Mouse (Mus musculus) forebrain, embryonic 11.5 days (tissue): ENCODE measurements around the gene Spag16. TPM values are rescaled to one million over a fixed set of nuclear protein-coding genes. Genes with fewer than 3 reads are reported as not detected.

ENCODE experiments used
- ATAC-seq: fragments of 200-750 bp; cut with Nextera tagmentation; replicated peaks from 2 replicates; pipeline ENCODE4 v1.8.0; 2017; ENCODE audit warnings: moderate TSS enrichment; ENCODE audit not compliant: low FRiP score
- DNase-seq: peaks from one replicate; pipeline ENCODE4 v3.0.0-alpha.2; 2017; ENCODE audit warnings: low spot score
- H3K27ac ChIP-seq: fragments of 300-500 bp; sonication (generic); 2 replicates; pipeline ENCODE4 v1.5.1; 2014; ENCODE audit warnings: low read depth, low read length
- H3K27me3 ChIP-seq: fragments of 300-500 bp; sonication (generic); 2 replicates; pipeline ENCODE4 v1.6.1; 2014; ENCODE audit warnings: mild to moderate bottlenecking, low read length, mixed read lengths; ENCODE audit not compliant: control insufficient read depth, insufficient read depth
- H3K36me3 ChIP-seq: fragments of 300-500 bp; sonication (generic); 2 replicates; pipeline ENCODE4 v1.6.1; 2014; ENCODE audit warnings: mild to moderate bottlenecking, low read length, moderate library complexity, mixed read lengths; ENCODE audit not compliant: control insufficient read depth, insufficient read depth
- H3K4me1 ChIP-seq: fragments of 300-500 bp; sonication (generic); replicated peaks from 2 replicates; pipeline ENCODE4 v1.6.1; 2014; ENCODE audit warnings: low read length, mixed read lengths; ENCODE audit not compliant: control insufficient read depth, insufficient read depth
- H3K4me2 ChIP-seq: fragments of 300-500 bp; sonication (generic); 2 replicates; pipeline ENCODE4 v1.6.1; 2014; ENCODE audit warnings: low read depth, mild to moderate bottlenecking, low read length, moderate library complexity, mixed read lengths; ENCODE audit not compliant: severe bottlenecking
- H3K4me3 ChIP-seq: fragments of 300-500 bp; sonication (generic); 2 replicates; pipeline ENCODE4 v1.5.1; 2014; ENCODE audit warnings: low read depth, low read length
- H3K9ac ChIP-seq: fragments of 300-500 bp; sonication (generic); 2 replicates; pipeline ENCODE4 v1.6.1; 2014; ENCODE audit warnings: low read length
- H3K9me3 ChIP-seq: fragments of 300-500 bp; sonication (generic); 2 replicates; pipeline ENCODE4 v1.6.1; 2016; ENCODE audit warnings: low read length, mixed read lengths; ENCODE audit not compliant: control insufficient read depth
- WGBS: fragments of 180-500 bp; shearing (Covaris S2); extraction: QIAGEN DNeasy Blood & Tissue Kit; methylation state at CpG from one replicate; pipeline ENCODE4 v1.1.7; 2014; 5-methylcytosine and 5-hydroxymethylcytosine counted together
- polyA plus RNA-seq: library from polyadenylated mRNA; unstranded; fragments of >200 nt; fragmentation: Nextera tagmentation; extraction: Ambion mirVana; gene quantifications from 2 replicates; pipeline ENCODE4 v1.2.1, GENCODE M21; 2014

The Spag16 gene
- polyA plus RNA-seq, 1 experiment from 2014 or later = 2.1 TPM

DNA sequence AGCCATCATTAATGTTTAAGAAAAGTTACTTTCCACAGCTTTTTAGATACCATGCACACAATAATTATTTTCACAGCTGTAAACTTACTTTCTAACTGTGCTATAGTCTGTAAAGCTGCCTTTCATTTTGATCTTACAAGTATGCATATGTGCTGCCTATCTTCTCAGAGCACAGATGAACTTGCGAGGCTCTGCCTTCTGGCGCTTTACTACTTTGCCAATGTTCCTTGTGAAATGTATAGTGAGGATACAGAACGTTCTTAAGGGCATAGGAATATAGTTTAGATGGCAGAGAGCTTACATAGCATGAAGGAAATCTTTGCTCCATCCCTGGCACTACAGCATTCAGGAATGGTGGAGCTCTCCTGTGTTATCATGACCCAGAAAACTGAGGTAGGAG is 210.6 kb downstream of the Spag16 start:
- Histone ChIP-seq H3K9me3 (no peaks in the 10 kb centered on the region), H3K4me2 (no peak overlapping the region), H3K27ac (no peak overlapping the region), H3K4me1 (no peaks in the 10 kb centered on the region), H3K9ac (no peak overlapping the region), H3K36me3 (no peaks in the 10 kb centered on the region), H3K27me3 (no peaks in the 10 kb centered on the region), H3K4me3 (no peak overlapping the region)
- 87% methylated on average over 3 of the region's 3 CpGs for WGBS
- no peak for DNase-seq
- no peak for ATAC-seq

DNA sequence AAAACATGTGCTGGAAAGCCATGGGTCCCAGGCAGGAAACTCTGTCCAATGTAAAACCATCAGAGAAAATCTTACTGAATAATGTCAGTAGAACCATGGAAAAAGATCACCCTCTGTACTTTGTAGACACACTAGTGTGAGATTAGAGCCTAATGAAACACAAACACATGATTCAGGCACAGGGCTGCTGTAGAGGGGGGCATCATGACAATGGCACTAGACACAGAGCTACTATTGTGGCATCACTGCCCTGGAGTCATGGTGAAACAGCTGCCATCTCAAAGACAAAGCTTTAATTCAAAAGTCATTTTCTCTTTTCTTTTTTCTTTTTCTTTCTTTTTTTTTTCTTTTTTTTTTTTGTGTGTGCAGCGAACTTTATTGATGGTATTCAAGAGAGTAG is 240.6 kb downstream of the Spag16 start:
- Histone ChIP-seq H3K36me3 (no peaks in the 10 kb centered on the region), H3K9me3 (no peaks in the 10 kb centered on the region), H3K4me1 (no peaks in the 10 kb centered on the region), H3K4me3 (no peak overlapping the region), H3K27me3 (no peaks in the 10 kb centered on the region), H3K9ac (no peak overlapping the region), H3K4me2 (no peak overlapping the region), H3K27ac (no peak overlapping the region)
- ATAC-seq (no peak), DNase-seq (no peak)
- WGBS = 69% methylated on average over 1 of the region's 1 CpGs

DNA sequence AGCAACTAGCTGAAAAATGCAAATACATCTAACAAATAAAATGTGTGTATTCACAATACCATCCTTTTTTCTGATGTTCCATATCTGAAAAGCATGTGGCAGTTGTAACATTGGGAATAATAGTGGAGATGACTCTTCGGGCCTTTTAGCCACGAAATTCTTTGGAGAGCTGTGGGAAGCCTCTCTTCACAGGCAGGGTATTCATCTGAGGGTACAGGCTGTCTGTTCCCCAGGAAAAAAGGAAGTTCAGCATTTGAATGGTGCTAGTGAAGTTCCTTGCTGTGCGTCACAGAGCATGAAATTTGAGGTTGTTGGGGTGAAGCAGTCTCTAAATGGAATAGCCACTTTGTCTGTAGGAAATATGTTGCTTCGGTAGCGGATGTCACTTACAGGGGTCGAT is 246.7 kb downstream of the Spag16 start:
- no peak overlapping the region for H3K9ac ChIP-seq
- DNase-seq = no peak
- H3K4me2 ChIP-seq = no peak overlapping the region
- WGBS = 31% methylated on average over 6 of the region's 6 CpGs
- H3K9me3 ChIP-seq = no peaks in the 10 kb centered on the region
- no peak overlapping the region for H3K4me3 ChIP-seq
- no peaks in the 10 kb centered on the region for H3K4me1 ChIP-seq
- no peak for ATAC-seq
- no peaks in the 10 kb centered on the region for H3K27me3 ChIP-seq
- H3K36me3 ChIP-seq = no peaks in the 10 kb centered on the region
- H3K27ac ChIP-seq = no peak overlapping the region

DNA sequence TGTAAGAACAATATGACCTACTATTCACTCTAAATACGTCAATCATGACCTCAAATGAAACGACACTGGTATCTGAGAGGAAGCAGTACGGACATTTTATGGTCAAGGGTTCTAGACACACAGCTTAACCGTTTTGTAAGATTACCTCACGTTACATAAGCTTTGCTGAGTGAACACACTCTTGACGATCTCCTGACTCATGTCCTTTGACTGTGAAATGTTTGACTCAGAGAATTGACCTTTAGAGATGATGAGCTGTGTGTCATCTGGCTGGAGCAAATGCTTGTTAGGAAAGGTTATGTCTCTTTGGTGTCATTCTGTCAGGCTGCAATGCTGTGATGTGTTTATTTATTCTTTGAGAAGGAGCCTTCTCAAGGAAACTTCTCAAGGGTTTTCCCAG is 252.0 kb downstream of the Spag16 start:
- no peaks in the 10 kb centered on the region for H3K27me3 ChIP-seq
- H3K27ac ChIP-seq = no peak overlapping the region
- DNase-seq (no peak), ATAC-seq (no peak)
- H3K4me2 ChIP-seq = no peak overlapping the region
- no peaks in the 10 kb centered on the region for H3K36me3 ChIP-seq
- H3K4me1 ChIP-seq = no peaks in the 10 kb centered on the region
- H3K4me3 ChIP-seq = no peak overlapping the region
- no peak overlapping the region for H3K9ac ChIP-seq
- no peaks in the 10 kb centered on the region for H3K9me3 ChIP-seq
- WGBS = 84% methylated on average over 6 of the region's 6 CpGs

DNA sequence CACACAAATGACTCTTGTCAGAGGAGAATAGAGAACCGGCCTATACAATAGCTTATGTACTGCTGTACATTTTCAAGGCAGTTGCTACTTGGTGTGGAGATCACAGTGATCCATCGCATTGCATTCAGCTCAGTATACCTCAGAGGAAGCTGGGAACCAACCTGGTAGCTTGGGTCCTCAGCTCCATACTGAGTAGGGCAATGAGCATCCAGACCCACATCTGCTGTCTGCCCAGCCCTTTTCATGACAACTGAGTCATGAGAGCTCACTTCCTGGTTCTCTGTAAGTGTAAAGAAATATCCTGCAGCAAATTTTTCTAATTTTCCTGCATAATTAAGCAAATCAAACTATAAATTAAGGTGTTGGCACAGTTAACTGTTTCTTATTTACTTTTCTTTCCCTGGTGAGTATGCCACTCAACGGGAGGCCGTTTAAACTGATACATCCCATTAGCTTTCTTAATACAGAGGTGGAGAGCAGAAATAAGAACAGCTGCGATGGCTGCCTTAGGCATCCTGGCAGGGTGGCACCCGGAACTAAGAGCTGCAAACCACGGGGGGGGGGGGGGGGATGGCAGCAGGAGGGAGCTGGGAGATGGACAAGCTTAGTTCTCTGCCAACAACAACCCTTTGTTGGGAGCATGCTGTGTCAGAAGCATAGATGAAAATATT is 255.6 kb downstream of the Spag16 start:
- no peak for ATAC-seq
- Histone ChIP-seq H3K9me3 (no peaks in the 10 kb centered on the region), H3K4me3 (no peak overlapping the region), H3K27me3 (no peaks in the 10 kb centered on the region), H3K27ac (no peak overlapping the region), H3K4me1 (no peaks in the 10 kb centered on the region), H3K9ac (no peak overlapping the region), H3K36me3 (no peaks in the 10 kb centered on the region), H3K4me2 (no peak overlapping the region)
- WGBS = 64% methylated on average over 7 of the region's 7 CpGs
- DNase-seq = no peak

DNA sequence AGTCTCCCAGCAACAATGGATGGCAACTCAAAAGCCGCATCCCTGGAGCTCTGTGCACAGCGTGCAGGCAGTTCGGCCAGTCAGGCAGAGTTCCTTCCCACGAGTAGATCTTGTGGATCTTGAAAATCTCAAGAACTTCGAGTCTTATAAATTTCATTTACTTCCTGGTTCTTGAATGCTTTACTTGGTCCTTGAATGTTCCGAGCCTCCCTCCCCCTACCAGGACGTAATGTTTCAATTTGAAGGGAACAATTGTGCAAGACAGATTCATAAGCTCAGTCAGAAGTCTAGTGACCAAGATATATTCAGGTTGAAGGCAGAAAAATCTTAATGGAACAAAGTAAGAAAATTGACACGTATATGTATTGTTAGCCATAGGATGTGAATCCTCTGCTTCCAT is 277.9 kb downstream of the Spag16 start:
- no peaks in the 10 kb centered on the region for H3K4me1 ChIP-seq
- H3K9ac ChIP-seq = no peak overlapping the region
- no peak overlapping the region for H3K4me3 ChIP-seq
- ATAC-seq (no peak), DNase-seq (no peak)
- H3K9me3 ChIP-seq = no peaks in the 10 kb centered on the region
- no peak overlapping the region for H3K4me2 ChIP-seq
- H3K36me3 ChIP-seq = no peaks in the 10 kb centered on the region
- WGBS = 87% methylated on average over 8 of the region's 8 CpGs
- H3K27ac ChIP-seq = no peak overlapping the region
- H3K27me3 ChIP-seq = no peaks in the 10 kb centered on the region

DNA sequence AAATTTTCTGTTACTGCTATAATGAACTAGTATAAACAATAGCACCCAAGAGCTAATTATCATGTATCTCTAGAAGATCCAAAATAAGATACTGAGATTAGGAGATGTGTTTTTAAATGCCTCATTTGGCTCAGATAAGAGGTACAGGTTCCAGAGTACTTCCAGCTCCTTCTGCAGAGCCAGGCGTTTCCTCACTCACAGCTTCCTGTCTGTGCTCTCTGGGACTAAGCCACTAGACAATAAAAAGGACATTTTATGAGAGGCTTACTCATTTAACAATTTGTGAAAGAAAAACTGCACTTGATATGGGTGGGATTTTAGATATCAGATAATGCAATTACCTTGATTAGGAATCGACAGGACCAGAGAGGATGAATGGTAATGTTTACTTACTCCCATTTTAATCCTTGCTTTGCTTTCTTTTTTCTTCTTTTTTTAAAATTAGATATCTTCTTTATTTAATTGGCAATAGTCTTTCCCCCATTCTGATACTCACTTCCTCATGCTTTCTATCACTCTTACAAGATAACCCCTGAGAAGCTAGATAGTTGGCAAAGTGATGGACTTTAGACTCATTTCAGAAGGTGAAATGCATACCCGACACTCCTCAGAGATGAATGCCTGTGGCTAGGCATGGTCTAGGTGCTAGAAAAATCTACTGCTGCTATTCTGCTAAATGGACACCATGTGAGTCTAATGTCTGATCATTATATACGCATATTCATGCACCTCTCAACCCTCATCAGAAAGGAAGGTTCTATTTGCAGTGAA is 289.6 kb downstream of the Spag16 start:
- H3K9me3 ChIP-seq = no peaks in the 10 kb centered on the region
- no peak for DNase-seq
- H3K4me1 ChIP-seq = no peaks in the 10 kb centered on the region
- no peaks in the 10 kb centered on the region for H3K27me3 ChIP-seq
- no peak overlapping the region for H3K27ac ChIP-seq
- WGBS = 86% methylated on average over 4 of the region's 4 CpGs
- H3K9ac ChIP-seq = no peak overlapping the region
- H3K4me2 ChIP-seq = no peak overlapping the region
- no peak for ATAC-seq
- H3K36me3 ChIP-seq = no peaks in the 10 kb centered on the region
- no peak overlapping the region for H3K4me3 ChIP-seq

DNA sequence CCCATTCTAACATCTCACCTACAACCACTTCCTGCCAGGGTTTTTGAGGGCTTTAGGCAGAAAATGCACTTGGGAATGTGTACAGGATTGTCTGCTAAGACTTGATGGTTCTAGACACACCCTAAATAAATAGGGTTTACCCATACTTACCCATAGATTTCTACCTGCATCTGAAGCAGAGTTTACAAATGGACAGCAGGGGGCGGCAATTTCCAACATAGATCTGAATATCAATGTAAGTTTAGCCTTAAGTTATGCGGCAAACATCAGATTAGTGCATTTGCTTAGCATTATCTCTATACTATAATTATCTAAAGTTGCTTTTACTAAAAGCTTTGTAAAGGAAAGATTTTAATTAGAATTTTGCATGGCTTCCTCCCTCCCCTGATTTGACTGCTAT is 301.3 kb downstream of the Spag16 start:
- no peaks in the 10 kb centered on the region for H3K4me1 ChIP-seq
- no peaks in the 10 kb centered on the region for H3K36me3 ChIP-seq
- no peak overlapping the region for H3K4me3 ChIP-seq
- ATAC-seq (no peak), DNase-seq (no peak)
- H3K9me3 ChIP-seq = no peaks in the 10 kb centered on the region
- H3K27ac ChIP-seq = no peak overlapping the region
- H3K9ac ChIP-seq = no peak overlapping the region
- H3K27me3 ChIP-seq = no peaks in the 10 kb centered on the region
- 68% methylated on average over 2 of the region's 2 CpGs for WGBS
- no peak overlapping the region for H3K4me2 ChIP-seq

DNA sequence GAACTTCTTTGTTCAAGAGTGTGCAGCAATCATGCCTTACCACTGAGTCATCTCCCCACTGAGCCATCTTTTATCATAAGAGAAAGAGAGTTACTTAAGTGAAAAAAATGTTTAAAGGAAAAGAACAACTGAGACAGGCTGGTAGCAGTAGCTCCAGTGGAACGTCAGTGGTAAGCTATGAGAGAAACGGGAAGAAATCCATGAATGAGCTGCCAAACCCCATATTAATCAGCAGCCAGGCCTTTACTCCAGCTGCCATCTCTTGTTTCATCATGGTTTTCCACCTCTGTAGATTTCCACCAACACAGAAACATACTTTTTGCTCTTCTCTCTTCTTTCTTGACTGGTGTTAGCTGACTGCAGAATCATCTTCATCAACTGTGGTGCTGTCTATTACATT is 308.8 kb downstream of the Spag16 start:
- Histone ChIP-seq H3K4me3 (no peak overlapping the region), H3K27ac (no peak overlapping the region)

More for the DNA sequence above, 308.8 kb downstream of the Spag16 start:
- Histone ChIP-seq H3K9me3 (no peaks in the 10 kb centered on the region), H3K36me3 (no peaks in the 10 kb centered on the region), H3K4me1 (no peaks in the 10 kb centered on the region), H3K4me2 (no peak overlapping the region), H3K9ac (no peak overlapping the region), H3K27me3 (no peaks in the 10 kb centered on the region)
- DNase-seq (no peak), ATAC-seq (no peak)
- 89% methylated on average over 2 of the region's 2 CpGs for WGBS
